Mouse (Mus musculus) megakaryocyte progenitor cell, adult 5-6 weeks (primary cell): ENCODE results near the gene Hepacam2. TPM values are rescaled to one million over a fixed set of nuclear protein-coding genes. Genes with fewer than 3 reads are reported as not detected.
A peak's percentile ranks its signal among the peaks of the same experiment; 100 is the strongest.
"Not testable (repeated sequence)": the region's sequence is repeated elsewhere in the genome, so short reads cannot be mapped to it uniquely, and the experiment has no call there.

ENCODE experiments used
- ATAC-seq: replicated peaks from 2 replicates; pipeline ENCODE4 v1.8.0; 2016; ENCODE audit warnings: mild to moderate bottlenecking, moderate TSS enrichment, inconsistent platforms; ENCODE audit not compliant: poor library complexity
- total RNA-seq, 2 experiments: library from RNA; stranded (forward) in 1 of 2; stranded (reverse) in 1 of 2; fragments of 157-497, 149-512 nt in 1 of 2; fragments of 200-1000 nt in 1 of 2; gene quantifications; 2 replicates each; pipeline versions ENCODE4 v1.2.3 to v1.2.4; 2015 to 2017

Hepacam2 gene
- total RNA-seq, 2 experiments from 2014 or later: 0.12 to 0.15 TPM

GRCm38 (mm10) chr6:3468627-3469026 is 29.5 kb downstream of the Hepacam2 start:
- no peak for ATAC-seq

GRCm38 (mm10) chr6:3463594-3463993 is 34.5 kb downstream of the Hepacam2 start:
- ATAC-seq: no peak

GRCm38 (mm10) chr6:3463026-3463425 is 35.1 kb downstream of the Hepacam2 start:
- ATAC-seq: peak; percentile 61

GRCm38 (mm10) chr6:3455944-3456536 is 42.1 kb downstream of the Hepacam2 start:
- ATAC-seq: peak; percentile 31; the same call in 1 of the 2 replicates

- ATAC-seq: no peak
Observed at GRCm38 (mm10) chr6:3454421-3454820, 43.7 kb downstream of the Hepacam2 start.

GRCm38 (mm10) chr6:3447404-3447803 is 50.7 kb downstream of the Hepacam2 start:
- ATAC-seq: peak; percentile 100

GRCm38 (mm10) chr6:3443905-3444304 is 54.2 kb downstream of the Hepacam2 start:
- no peak for ATAC-seq

- ATAC-seq: no peak
Observed at GRCm38 (mm10) chr6:3436087-3436486, 62.0 kb downstream of the Hepacam2 start.

- ATAC-seq: not testable (repeated sequence)
Observed at GRCm38 (mm10) chr6:3430976-3431375, 67.1 kb downstream of the Hepacam2 start.

- ATAC-seq: no peak; the same call in 1 of the 2 replicates
Observed at GRCm38 (mm10) chr6:3427047-3427446, 71.1 kb downstream of the Hepacam2 start.

GRCm38 (mm10) chr6:3425333-3425732 is 72.8 kb downstream of the Hepacam2 start:
- ATAC-seq: peak; percentile 35

GRCm38 (mm10) chr6:3424613-3425277 is 73.4 kb downstream of the Hepacam2 start:
- peak; percentile 92 for ATAC-seq

Other genes with a start within 250 kb of the Hepacam2 start
- gene Samd9l, start 98.7 kb downstream of the Hepacam2 start, total RNA-seq (2015): 14.3 and 16.2 TPM in 2 replicates
- gene Samd9l, start 98.7 kb downstream of the Hepacam2 start, total RNA-seq (2017): 15.4 and 16.6 TPM in 2 replicates
- gene Vps50, start 84 bp upstream of the Hepacam2 start, total RNA-seq (2015): 33.7 and 35.0 TPM in 2 replicates
- 36.5 and 58.1 TPM in 2 replicates for gene Vps50, start 84 bp upstream of the Hepacam2 start, total RNA-seq (2017)